Mouse (Mus musculus) midbrain, embryonic 10.5 days (tissue): ENCODE data around the gene Pold1. TPM values are rescaled to one million over a fixed set of nuclear protein-coding genes. Genes with fewer than 3 reads are reported as not detected.
A peak's percentile ranks its signal among the peaks of the same experiment; 100 is the strongest.

Experiments used
- DNase-seq: peaks from one replicate; pipeline ENCODE4 v3.0.0-alpha.2; 2017; ENCODE audit warnings: low spot score
- H3K27ac ChIP-seq: fragments of 300-500 bp; sonication (generic); replicated peaks from 2 replicates; pipeline ENCODE4 v1.5.1; 2016; ENCODE audit warnings: mild to moderate bottlenecking
- H3K27me3 ChIP-seq: fragments of 300-500 bp; sonication (generic); 2 replicates; pipeline ENCODE4 v1.6.1; 2016; ENCODE audit warnings: low read depth, mild to moderate bottlenecking; ENCODE audit not compliant: poor library complexity, severe bottlenecking
- H3K36me3 ChIP-seq: fragments of 300-500 bp; sonication (generic); 2 replicates; pipeline ENCODE4 v1.6.1; 2016; ENCODE audit warnings: mild to moderate bottlenecking, moderate library complexity
- H3K4me1 ChIP-seq: fragments of 300-500 bp; sonication (generic); 2 replicates; pipeline ENCODE4 v1.6.1; 2016
- H3K4me3 ChIP-seq: fragments of 300-500 bp; sonication (generic); 2 replicates; pipeline ENCODE4 v1.5.1; 2016; ENCODE audit warnings: mild to moderate bottlenecking, moderate library complexity
- H3K9me3 ChIP-seq: fragments of 300-500 bp; sonication (generic); replicated peaks from 2 replicates; pipeline ENCODE4 v1.6.1; 2016; ENCODE audit warnings: mild to moderate bottlenecking
- WGBS: fragments of 180-500 bp; shearing (Covaris S2); methylation state at CpG from one replicate; pipeline ENCODE4 v1.1.7; 2016; 5-methylcytosine and 5-hydroxymethylcytosine counted together
- polyA plus RNA-seq: library from polyadenylated mRNA; unstranded; fragments of >200 nt; fragmentation: Nextera tagmentation; extraction: Ambion mirVana; gene quantifications from 2 replicates; pipeline ENCODE4 v1.2.1, GENCODE M21; 2016

Gene Pold1
- polyA plus RNA-seq, 1 experiment from 2014 or later, result 179 TPM

GRCm38 (mm10) chr7:44496771-44497109 lies 51.9 kb downstream of the Pold1 start:
- Histone ChIP-seq H3K9me3 (no peaks in the 10 kb centered on the region), H3K4me1 (peaks cover 29% of the 10 kb centered on the region), H3K27ac (peak overlapping the region; percentile 99), H3K4me3 (peak overlapping the region; percentile 86), H3K36me3 (peaks cover 31% of the 10 kb centered on the region), H3K27me3 (peaks cover 18% of the 10 kb centered on the region)
- DNase-seq, result no peak
- WGBS, result 1% methylated on average over 26 of the region's 26 CpGs

GRCm38 (mm10) chr7:44495992-44496770 lies 52.5 kb downstream of the Pold1 start, which contains the start of the genes Emc10 and Fam71e1:
Gene Emc10, minus strand, starts transcription at chr7:44496529.
Gene Fam71e1, plus strand, starts transcription at chr7:44496581.
- peaks cover 29% of the 10 kb centered on the region for H3K4me1 ChIP-seq
- no peaks in the 10 kb centered on the region for H3K9me3 ChIP-seq
- peak; percentile 99 for DNase-seq
- peaks cover 37% of the 10 kb centered on the region for H3K36me3 ChIP-seq
- peaks cover 18% of the 10 kb centered on the region for H3K27me3 ChIP-seq
- H3K4me3 ChIP-seq, result peak within 1 kb of the TSS; percentile 86
- WGBS, result under 1% methylated on average over 58 of the region's 58 CpGs
- peak within 1 kb of the TSS; percentile 99 for H3K27ac ChIP-seq

GRCm38 (mm10) chr7:44495086-44495485 lies 53.6 kb downstream of the Pold1 start:
- H3K27ac ChIP-seq, result peak overlapping the region; percentile 99; the same call in 1 of the 2 replicates
- DNase-seq, result no peak
- no peaks in the 10 kb centered on the region for H3K9me3 ChIP-seq
- peaks cover 48% of the 10 kb centered on the region for H3K36me3 ChIP-seq
- peak overlapping the region; percentile 86 for H3K4me3 ChIP-seq
- 92% methylated on average over 7 of the region's 7 CpGs for WGBS
- peaks cover 29% of the 10 kb centered on the region for H3K4me1 ChIP-seq
- H3K27me3 ChIP-seq, result peaks cover 10% of the 10 kb centered on the region

GRCm38 (mm10) chr7:44494681-44495080 lies 54.0 kb downstream of the Pold1 start:
- no peak overlapping the region for H3K27ac ChIP-seq
- peaks cover 52% of the 10 kb centered on the region for H3K36me3 ChIP-seq
- no peak for DNase-seq

GRCm38 (mm10) chr7:44492166-44492826 lies 56.4 kb downstream of the Pold1 start:
- Histone ChIP-seq H3K27ac (no peak overlapping the region), H3K36me3 (peaks cover 69% of the 10 kb centered on the region)
- 95% methylated on average over 21 of the region's 21 CpGs for WGBS

More at GRCm38 (mm10) chr7:44494681-44495080, 54.0 kb downstream of the Pold1 start:
- Histone ChIP-seq H3K9me3 (no peaks in the 10 kb centered on the region), H3K27me3 (peaks cover 6% of the 10 kb centered on the region; the same call in 1 of the 2 replicates), H3K4me3 (no peak overlapping the region), H3K4me1 (peaks cover 29% of the 10 kb centered on the region)
- 92% methylated on average over 12 of the region's 12 CpGs for WGBS

GRCm38 (mm10) chr7:44491391-44491790 lies 57.3 kb downstream of the Pold1 start:
- no peaks in the 10 kb centered on the region for H3K9me3 ChIP-seq
- no peak overlapping the region for H3K4me3 ChIP-seq
- no peak overlapping the region for H3K27ac ChIP-seq
- H3K27me3 ChIP-seq, result no peaks in the 10 kb centered on the region
- peaks cover 69% of the 10 kb centered on the region for H3K36me3 ChIP-seq
- 94% methylated on average over 5 of the region's 5 CpGs for WGBS
- no peak for DNase-seq
- peaks cover 17% of the 10 kb centered on the region for H3K4me1 ChIP-seq

More at GRCm38 (mm10) chr7:44492166-44492826, 56.4 kb downstream of the Pold1 start:
- H3K4me1 ChIP-seq, result peaks cover 21% of the 10 kb centered on the region
- no peaks in the 10 kb centered on the region for H3K9me3 ChIP-seq
- no peak overlapping the region for H3K4me3 ChIP-seq
- no peak for DNase-seq
- H3K27me3 ChIP-seq, result no peaks in the 10 kb centered on the region

GRCm38 (mm10) chr7:44490281-44490680 lies 58.4 kb downstream of the Pold1 start:
- Histone ChIP-seq H3K27ac (no peak overlapping the region), H3K4me3 (no peak overlapping the region), H3K27me3 (no peaks in the 10 kb centered on the region), H3K36me3 (peaks cover 69% of the 10 kb centered on the region), H3K9me3 (no peaks in the 10 kb centered on the region), H3K4me1 (peaks cover 11% of the 10 kb centered on the region)
- DNase-seq, result no peak
- WGBS, result 98% methylated on average over 4 of the region's 4 CpGs

- H3K9me3 ChIP-seq, result no peaks in the 10 kb centered on the region
- no peak overlapping the region for H3K4me3 ChIP-seq
- no peak overlapping the region for H3K27ac ChIP-seq
- H3K4me1 ChIP-seq, result 0 out of 2 replicates have a peak, but pooled peaks cover 4% of the 10 kb centered on the region
- DNase-seq, result no peak
- H3K27me3 ChIP-seq, result no peaks in the 10 kb centered on the region
- peaks cover 56% of the 10 kb centered on the region for H3K36me3 ChIP-seq
- WGBS, result 88% methylated on average over 8 of the region's 8 CpGs
These were observed 60.1 kb downstream of the Pold1 start for GRCm38 (mm10) chr7:44488545-44488944.

GRCm38 (mm10) chr7:44487936-44488335 lies 60.7 kb downstream of the Pold1 start:
- Histone ChIP-seq H3K36me3 (peaks cover 50% of the 10 kb centered on the region), H3K27ac (no peak overlapping the region), H3K4me3 (no peak overlapping the region), H3K4me1 (0 out of 2 replicates have a peak, but pooled peaks cover 4% of the 10 kb centered on the region), H3K27me3 (peaks cover 2% of the 10 kb centered on the region), H3K9me3 (no peaks in the 10 kb centered on the region)
- 91% methylated on average over 7 of the region's 7 CpGs for WGBS
- no peak for DNase-seq

- H3K27ac ChIP-seq, result no peak overlapping the region
- H3K4me3 ChIP-seq, result no peak overlapping the region
- no peak for DNase-seq
- no peaks in the 10 kb centered on the region for H3K9me3 ChIP-seq
- H3K4me1 ChIP-seq, result 0 out of 2 replicates have a peak, but pooled peaks cover 4% of the 10 kb centered on the region
- H3K36me3 ChIP-seq, result peaks cover 41% of the 10 kb centered on the region
- 71% methylated on average over 13 of the region's 13 CpGs for WGBS
- H3K27me3 ChIP-seq, result peaks cover 10% of the 10 kb centered on the region
These were observed 61.6 kb downstream of the Pold1 start for GRCm38 (mm10) chr7:44486927-44487575.

GRCm38 (mm10) chr7:44485572-44486195 lies 63.0 kb downstream of the Pold1 start:
- 77% methylated on average over 7 of the region's 7 CpGs for WGBS
- H3K36me3 ChIP-seq, result peaks cover 27% of the 10 kb centered on the region
- no peak overlapping the region for H3K27ac ChIP-seq

More at GRCm38 (mm10) chr7:44485572-44486195, 63.0 kb downstream of the Pold1 start:
- H3K27me3 ChIP-seq, result peaks cover 22% of the 10 kb centered on the region
- no peak for DNase-seq
- 0 out of 2 replicates have a peak, but pooled peaks cover 4% of the 10 kb centered on the region for H3K4me1 ChIP-seq
- H3K4me3 ChIP-seq, result no peak overlapping the region
- H3K9me3 ChIP-seq, result no peaks in the 10 kb centered on the region
